Mouse (Mus musculus) embryo, embryonic 10 days (tissue): ENCODE measurements around the gene Chrna4.

Source experiments
- DNase-seq: peaks from one replicate; pipeline ENCODE4 v3.0.0-alpha.2; 2015; ENCODE audit warnings: low spot score

Gene Chrna4

GRCm38 (mm10) chr2:181043437-181043836 lies at the start of gene Chrna4:
Gene Chrna4 (minus strand): TSS chr2:181043546.
- peak; percentile 15 for DNase-seq

- no peak for DNase-seq
These were observed 46.8 kb upstream of the Chrna4 start for GRCm38 (mm10) chr2:181090123-181090522.

- no peak for DNase-seq
These were observed 41.7 kb upstream of the Chrna4 start for GRCm38 (mm10) chr2:181084997-181085396.

GRCm38 (mm10) chr2:181083945-181084344 lies 40.6 kb upstream of the Chrna4 start:
- DNase-seq, result no peak

- DNase-seq, result no peak
These were observed 37.5 kb upstream of the Chrna4 start for GRCm38 (mm10) chr2:181080886-181081285.

GRCm38 (mm10) chr2:181079518-181079917 lies 36.2 kb upstream of the Chrna4 start:
- DNase-seq, result no peak

- DNase-seq, result no peak
These were observed 35.6 kb upstream of the Chrna4 start for GRCm38 (mm10) chr2:181078908-181079307.

- DNase-seq, result no peak
These were observed 32.2 kb upstream of the Chrna4 start for GRCm38 (mm10) chr2:181075501-181075900.

- DNase-seq, result no peak
These were observed 29.0 kb upstream of the Chrna4 start for GRCm38 (mm10) chr2:181072403-181072714.

GRCm38 (mm10) chr2:181071706-181072402 lies 28.5 kb upstream of the Chrna4 start:
- peak; percentile 86 for DNase-seq

- DNase-seq, result no peak
These were observed 26.8 kb upstream of the Chrna4 start for GRCm38 (mm10) chr2:181070136-181070535.

- DNase-seq, result no peak
These were observed 25.2 kb upstream of the Chrna4 start for GRCm38 (mm10) chr2:181068499-181068898.

GRCm38 (mm10) chr2:181065827-181066226 lies 22.5 kb upstream of the Chrna4 start:
- no peak for DNase-seq

- peak; percentile 91 for DNase-seq
These were observed 16.8 kb upstream of the Chrna4 start for GRCm38 (mm10) chr2:181060127-181060526.

GRCm38 (mm10) chr2:181058193-181058592 lies 14.8 kb upstream of the Chrna4 start:
- no peak for DNase-seq

- DNase-seq, result peak; percentile 38
These were observed 14.0 kb upstream of the Chrna4 start for GRCm38 (mm10) chr2:181057341-181057740.

GRCm38 (mm10) chr2:181052171-181052570 lies 8.8 kb upstream of the Chrna4 start:
- no peak for DNase-seq

- no peak for DNase-seq
These were observed 5.6 kb upstream of the Chrna4 start for GRCm38 (mm10) chr2:181048986-181049385.

GRCm38 (mm10) chr2:181048252-181048945 lies 5.1 kb upstream of the Chrna4 start:
- DNase-seq, result no peak

- DNase-seq, result peak; percentile 54
These were observed 655 bp upstream of the Chrna4 start for GRCm38 (mm10) chr2:181044001-181044400.

GRCm38 (mm10) chr2:181042376-181042775 lies 970 bp downstream of the Chrna4 start:
- DNase-seq, result no peak

GRCm38 (mm10) chr2:181041941-181042340 lies 1.4 kb downstream of the Chrna4 start:
- peak; percentile 17 for DNase-seq

GRCm38 (mm10) chr2:181039356-181039680 lies 4.0 kb downstream of the Chrna4 start:
- no peak for DNase-seq
